Mouse (Mus musculus) bone marrow, adult 2 months (tissue): ENCODE measurements around the gene Sphk1. TPM values are rescaled to one million over a fixed set of nuclear protein-coding genes. Genes with fewer than 3 reads are reported as not detected.
A peak's percentile ranks its signal among the peaks of the same experiment; 100 is the strongest.

Experiments
- H3K27ac ChIP-seq: fragments of 200-500 bp; 2 replicates; pipeline ENCODE4 v1.5.1; 2012; ENCODE audit warnings: low read depth, mild to moderate bottlenecking, control low read depth, inconsistent platforms, low read length; ENCODE audit not compliant: control insufficient read depth, poor library complexity, insufficient read depth
- H3K4me1 ChIP-seq: fragments of 200-500 bp; 2 replicates; pipeline ENCODE4 v1.6.1; 2011; ENCODE audit warnings: low read length; ENCODE audit not compliant: control insufficient read depth, insufficient read depth
- H3K4me3 ChIP-seq: fragments of 200-500 bp; replicated peaks from 2 replicates; pipeline ENCODE3; 2011; ENCODE audit warnings: mild to moderate bottlenecking, low read depth, low read length, control low read depth; ENCODE audit not compliant: control insufficient read depth
- CTCF ChIP-seq: fragments of 200-500 bp; IDR thresholded peaks from 2 replicates; pipeline ENCODE4 v1.5.1; 2011; ENCODE audit warnings: low read length, control low read depth; ENCODE audit not compliant: control insufficient read depth, insufficient read depth
- POLR2A ChIP-seq: fragments of 200-500 bp; IDR thresholded peaks from 2 replicates; pipeline ENCODE4 v1.6.1; 2011; ENCODE audit warnings: low read depth, mild to moderate bottlenecking, control low read depth, low read length, borderline replicate concordance; ENCODE audit not compliant: control insufficient read depth
- WGBS: fragments of 180-500 bp; shearing (Covaris S2); methylation state at CpG from one replicate; pipeline ENCODE4 v1.1.7; 2018; 5-methylcytosine and 5-hydroxymethylcytosine counted together
- polyA plus RNA-seq: library from polyadenylated mRNA; stranded (reverse); fragments of >200 nt; gene quantifications from 2 replicates; pipeline ENCODE4 v1.2.4, GENCODE M21; 2011; ENCODE audit warnings: low replicate concordance; ENCODE audit not compliant: missing spikeins, insufficient read depth, insufficient read length

Gene Sphk1
- polyA plus RNA-seq, 1 experiment, result 31.7 TPM

GRCm38 (mm10) chr11:116555572-116555971 is 24.8 kb downstream of the Sphk1 start:
- 32% methylated on average over 1 of the region's 1 CpGs for WGBS
- TF ChIP-seq CTCF (no peak), POLR2A (no peak)
- Histone ChIP-seq H3K4me1 (no peaks in the 10 kb centered on the region), H3K4me3 (no peak overlapping the region), H3K27ac (no peak overlapping the region)

- Histone ChIP-seq H3K27ac (no peak overlapping the region), H3K4me3 (no peak overlapping the region), H3K4me1 (no peaks in the 10 kb centered on the region)
- 87% methylated on average over 6 of the region's 6 CpGs for WGBS
- TF ChIP-seq POLR2A, result no peak
- TF ChIP-seq CTCF, result no peak
Measured at GRCm38 (mm10) chr11:116556308-116556707, 25.6 kb downstream of the Sphk1 start.

GRCm38 (mm10) chr11:116565283-116566041 is 34.7 kb downstream of the Sphk1 start:
- no peak overlapping the region for H3K4me3 ChIP-seq
- 73% methylated on average over 7 of the region's 7 CpGs for WGBS
- no peak overlapping the region for H3K27ac ChIP-seq
- TF ChIP-seq CTCF (no peak), POLR2A (no peak)
- no peaks in the 10 kb centered on the region for H3K4me1 ChIP-seq

- no peak overlapping the region for H3K4me3 ChIP-seq
- WGBS, result 93% methylated on average over 8 of the region's 8 CpGs
- H3K27ac ChIP-seq, result no peak overlapping the region
- H3K4me1 ChIP-seq, result peaks cover 4% of the 10 kb centered on the region; the same call in 1 of the 2 replicates
- TF ChIP-seq POLR2A, result no peak
- TF ChIP-seq CTCF, result no peak
Measured at GRCm38 (mm10) chr11:116567531-116567930, 36.8 kb downstream of the Sphk1 start.

DNA sequence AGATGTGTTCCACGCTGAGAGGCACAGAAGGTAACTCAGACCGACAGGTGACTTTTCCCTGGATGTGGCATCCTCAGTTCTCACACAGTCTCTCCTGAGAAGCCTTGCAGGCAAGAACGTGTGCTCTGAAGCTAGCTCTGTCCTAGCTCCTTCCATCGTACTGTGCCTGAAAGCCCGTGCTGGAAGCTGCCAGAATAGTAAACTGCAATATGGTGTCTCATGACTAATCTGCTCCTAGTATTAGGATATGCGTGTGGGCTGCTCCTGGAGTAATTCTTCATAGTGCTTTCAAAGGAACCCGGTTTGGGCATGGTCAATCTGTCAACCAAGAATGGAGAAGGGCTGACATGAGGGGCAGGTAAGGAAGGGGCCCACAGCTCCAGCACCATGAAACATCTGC is 40.1 kb downstream of the Sphk1 start:
- Histone ChIP-seq H3K4me3 (no peak overlapping the region), H3K27ac (no peak overlapping the region), H3K4me1 (peaks cover 4% of the 10 kb centered on the region; the same call in 1 of the 2 replicates)
- TF ChIP-seq CTCF (no peak), POLR2A (no peak)
- WGBS, result 90% methylated on average over 7 of the region's 7 CpGs

DNA sequence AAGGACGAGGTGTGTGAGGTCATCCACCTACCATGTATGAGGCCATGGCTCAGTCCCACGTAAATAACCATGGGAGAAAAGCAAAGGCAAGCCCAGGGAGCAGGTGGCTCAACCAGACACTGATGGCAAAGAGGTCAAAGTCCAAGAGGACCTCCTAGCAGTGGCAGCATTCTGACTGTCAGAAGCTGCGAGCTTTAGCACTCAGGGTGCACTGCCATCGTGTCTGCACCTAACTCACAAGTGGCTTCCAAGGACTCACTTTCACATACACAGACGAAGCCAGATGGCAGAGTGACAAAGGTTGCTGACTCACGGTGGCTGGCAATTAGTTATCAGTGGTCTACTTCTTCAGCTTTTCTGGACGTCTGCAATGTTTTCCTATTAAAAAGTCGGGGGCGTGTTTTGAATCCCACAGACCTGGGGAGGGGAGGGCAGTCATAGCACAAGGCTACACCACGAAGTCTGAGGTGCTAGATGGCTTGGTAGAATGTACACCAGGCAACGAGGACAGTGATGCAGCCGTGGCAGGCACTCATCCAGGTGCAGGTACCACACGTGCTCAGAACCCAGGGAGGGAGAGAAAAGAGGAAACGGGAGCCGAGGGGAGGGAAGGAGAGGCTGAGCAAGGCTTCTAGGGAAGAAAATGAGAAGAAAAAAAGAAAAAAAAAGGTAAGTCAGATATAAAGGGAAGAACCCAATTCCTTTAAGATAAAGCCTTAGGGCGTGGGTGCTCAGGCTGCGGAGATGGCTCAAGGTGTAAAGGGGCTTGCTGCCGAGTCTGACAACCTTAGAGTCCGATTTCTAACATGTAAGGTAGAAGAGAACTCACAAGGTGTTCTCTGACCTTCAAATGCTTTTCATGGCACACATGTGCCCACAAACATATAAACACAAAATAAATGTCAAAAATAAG is 41.3 kb downstream of the Sphk1 start:
- WGBS, result 27% methylated on average over 19 of the region's 19 CpGs
- no peak for TF ChIP-seq CTCF
- TF ChIP-seq POLR2A, result 0 out of 2 replicates have a peak, but pooled peaks have one; percentile 32
- peak overlapping the region; percentile 84 for H3K27ac ChIP-seq
- peaks cover 4% of the 10 kb centered on the region; the same call in 1 of the 2 replicates for H3K4me1 ChIP-seq
- H3K4me3 ChIP-seq, result peak overlapping the region; percentile 54

DNA sequence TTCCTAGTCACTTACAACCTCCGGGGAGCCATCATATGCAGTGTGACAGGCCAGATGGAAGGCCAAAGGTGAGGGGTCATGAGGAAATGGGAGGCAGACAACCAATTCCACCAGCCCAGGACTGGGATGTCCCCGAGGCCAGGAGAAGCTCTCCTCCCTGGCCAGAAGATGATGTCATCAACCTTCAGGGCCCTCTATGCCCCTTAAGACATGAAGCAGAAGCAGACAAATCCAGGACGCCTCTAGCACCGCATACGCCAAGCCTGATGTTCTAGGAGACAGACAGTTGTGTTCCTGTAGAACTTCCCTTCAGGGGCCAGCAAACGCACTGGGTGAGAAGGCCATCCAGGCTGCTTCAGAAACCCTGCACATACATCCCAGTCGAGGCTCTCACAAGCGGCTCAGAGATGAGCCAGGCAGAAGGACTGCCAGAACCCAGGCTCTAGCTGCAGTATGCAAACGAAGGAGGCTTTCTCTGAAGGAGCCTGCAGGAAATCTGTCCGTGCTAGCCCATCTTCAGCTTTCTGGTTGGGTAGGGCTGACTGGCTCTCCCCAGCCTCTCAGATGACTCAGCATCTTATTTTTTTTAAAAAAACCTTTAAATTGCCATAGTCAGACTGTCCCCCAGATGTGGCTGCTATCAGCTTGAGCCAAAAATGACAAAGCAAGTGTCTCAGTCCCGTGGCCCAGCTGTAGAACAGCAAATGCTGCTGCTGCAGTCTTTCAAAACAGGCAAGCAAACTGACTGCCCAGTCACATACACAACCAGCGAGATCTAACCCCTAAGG is 42.2 kb downstream of the Sphk1 start:
- no peak for TF ChIP-seq POLR2A
- no peak for TF ChIP-seq CTCF
- Histone ChIP-seq H3K4me3 (peak overlapping the region; percentile 37), H3K4me1 (peaks cover 4% of the 10 kb centered on the region; the same call in 1 of the 2 replicates), H3K27ac (peak overlapping the region; percentile 84)
- 46% methylated on average over 12 of the region's 12 CpGs for WGBS
